In genomic region chr4:57055635-57056034, GRCm38 (mm10) we compare ENCODE assay signal across 23 mouse cellular contexts.
DNase-seq lines count a peak whose midpoint lies in the region; ATAC-seq lines count a peak whose summit lies in the region.
"Had no signal": no experiment of that assay in that cellular context is flagged by ENCODE, and none has a peak within 500 bp of the region (broad histone marks: within the 10 kb centered on the region; RNA-seq: fewer than 3 reads in every experiment).

No protein-coding gene starts in this region.

- H3K4me2 ChIP-seq in forebrain, embryonic 15.5 days (replicated peaks), result no peak overlapping the region
- H3K4me2 ChIP-seq in forebrain, embryonic 13.5 days, result no peak overlapping the region
- H3K4me2 ChIP-seq in midbrain, embryonic 15.5 days, result no peak overlapping the region
- no peak overlapping the region for H3K4me2 ChIP-seq in intestine, embryonic 16.5 days (ENCODE audit: low read depth, low read length)
- H3K4me2 ChIP-seq: heart, embryonic 15.5 days; neural tube, embryonic 15.5 days had no signal

- H3K27me3 ChIP-seq in forebrain, embryonic 15.5 days, result no peaks in the 10 kb centered on the region
- no peaks in the 10 kb centered on the region for H3K27me3 ChIP-seq in forebrain, embryonic 13.5 days
- H3K27me3 ChIP-seq in midbrain, embryonic 15.5 days (replicated peaks), result no peaks in the 10 kb centered on the region
- no peaks in the 10 kb centered on the region for H3K27me3 ChIP-seq in midbrain, embryonic 10.5 days (ENCODE audit: low read depth, poor library complexity, severe bottlenecking)
- no peaks in the 10 kb centered on the region for H3K27me3 ChIP-seq in intestine, embryonic 16.5 days (replicated peaks; ENCODE audit: control insufficient read depth, insufficient read depth, low read length)
- H3K27me3 ChIP-seq: heart, embryonic 15.5 days; neural tube, embryonic 15.5 days had no signal

- no peak overlapping the region for H3K4me3 ChIP-seq in forebrain, embryonic 15.5 days
- no peak overlapping the region for H3K4me3 ChIP-seq in forebrain, embryonic 13.5 days
- H3K4me3 ChIP-seq in midbrain, embryonic 15.5 days, result no peak overlapping the region
- no peak overlapping the region for H3K4me3 ChIP-seq in midbrain, embryonic 10.5 days
- H3K4me3 ChIP-seq in intestine, embryonic 16.5 days (ENCODE audit: low read length), result no peak overlapping the region
- H3K4me3 ChIP-seq: embryonic facial prominence, embryonic 10.5 days; erythroblast, embryonic 14.5 days; gastrocnemius, adult 2 months; heart, embryonic 15.5 days; layer of hippocampus, adult 2 months; left cerebral cortex, adult 2 months; neural tube, embryonic 15.5 days had no signal

- H3K36me3 ChIP-seq in forebrain, embryonic 15.5 days, result no peaks in the 10 kb centered on the region
- H3K36me3 ChIP-seq in forebrain, embryonic 13.5 days (ENCODE audit: poor library complexity, severe bottlenecking), result no peaks in the 10 kb centered on the region
- H3K36me3 ChIP-seq in midbrain, embryonic 15.5 days (replicated peaks), result no peaks in the 10 kb centered on the region
- no peaks in the 10 kb centered on the region for H3K36me3 ChIP-seq in midbrain, embryonic 10.5 days
- H3K36me3 ChIP-seq in intestine, embryonic 16.5 days (ENCODE audit: control insufficient read depth, insufficient read depth, low read length), result no peaks in the 10 kb centered on the region
- H3K36me3 ChIP-seq: embryonic facial prominence, embryonic 10.5 days; heart, embryonic 15.5 days had no signal

- peaks cover 7% of the 10 kb centered on the region for H3K4me1 ChIP-seq in forebrain, embryonic 15.5 days
- peaks cover 20% of the 10 kb centered on the region for H3K4me1 ChIP-seq in forebrain, embryonic 13.5 days
- H3K4me1 ChIP-seq in midbrain, embryonic 15.5 days, result peaks cover 13% of the 10 kb centered on the region; the same call in 1 of the 2 replicates
- peaks cover 12% of the 10 kb centered on the region; the same call in 1 of the 2 replicates for H3K4me1 ChIP-seq in midbrain, embryonic 10.5 days
- H3K4me1 ChIP-seq in intestine, embryonic 16.5 days (ENCODE audit: control insufficient read depth, insufficient read depth, low read length), result no peaks in the 10 kb centered on the region

- H3K9me3 ChIP-seq in forebrain, embryonic 15.5 days, result no peaks in the 10 kb centered on the region
- H3K9me3 ChIP-seq in forebrain, embryonic 13.5 days (replicated peaks), result no peaks in the 10 kb centered on the region
- H3K9me3 ChIP-seq in midbrain, embryonic 15.5 days, result no peaks in the 10 kb centered on the region
- no peaks in the 10 kb centered on the region for H3K9me3 ChIP-seq in midbrain, embryonic 10.5 days (replicated peaks)
- H3K9me3 ChIP-seq in intestine, embryonic 16.5 days (ENCODE audit: control insufficient read depth, low read length), result no peaks in the 10 kb centered on the region
- H3K9me3 ChIP-seq: embryonic facial prominence, embryonic 10.5 days; heart, embryonic 15.5 days; neural tube, embryonic 15.5 days had no signal

- ATAC-seq in forebrain, embryonic 15.5 days (replicated peaks), result peak; percentile 51; the same call in 1 of the 2 replicates
- no peak for ATAC-seq in forebrain, embryonic 13.5 days
- ATAC-seq in midbrain, embryonic 15.5 days (replicated peaks), result peak; percentile 29; the same call in 1 of the 2 replicates
- ATAC-seq in hematopoietic stem cell, adult 5-6 weeks (replicated peaks in 1 of 2; ENCODE audit: insufficient read depth in 1 of 2, low FRiP score in 2 of 2, low TSS enrichment in 1 of 2, low read depth in 1 of 2, poor library complexity in 2 of 2, severe bottlenecking in 2 of 2), result peak; percentile 60 to 61
- ATAC-seq in intestine, embryonic 16.5 days, result no peak
- ATAC-seq: forebrain, postnatal 0 days; Patski had no signal

- 71% methylated on average over 7 of the region's 7 CpGs for WGBS in forebrain, embryonic 15.5 days
- 80% methylated on average over 7 of the region's 7 CpGs for WGBS in forebrain, embryonic 13.5 days
- 66% methylated on average over 7 of the region's 7 CpGs for WGBS in midbrain, embryonic 15.5 days
- 84% methylated on average over 7 of the region's 7 CpGs for WGBS in midbrain, embryonic 10.5 days
- 72% methylated on average over 7 of the region's 7 CpGs for WGBS in intestine, embryonic 16.5 days

- H3K27ac ChIP-seq in forebrain, embryonic 15.5 days (replicated peaks), result no peak overlapping the region
- H3K27ac ChIP-seq in forebrain, embryonic 13.5 days, result no peak overlapping the region
- H3K27ac ChIP-seq in midbrain, embryonic 15.5 days, result no peak overlapping the region
- H3K27ac ChIP-seq in midbrain, embryonic 10.5 days (replicated peaks), result no peak overlapping the region; the same call in 1 of the 2 replicates
- no peak overlapping the region for H3K27ac ChIP-seq in intestine, embryonic 16.5 days (ENCODE audit: low read length)
- H3K27ac ChIP-seq: embryonic facial prominence, embryonic 10.5 days; gastrocnemius, adult 2 months; heart, embryonic 15.5 days; hindbrain, postnatal 0 days; layer of hippocampus, adult 2 months; left cerebral cortex, adult 2 months; neural tube, embryonic 15.5 days had no signal

- DNase-seq in midbrain, embryonic 10.5 days (ENCODE audit: low spot score), result no peak
- DNase-seq in naive thymus-derived CD4-positive, alpha-beta T cell, adult 2 months (ENCODE audit: low read depth), result peak; percentile 16
- no peak for DNase-seq in neural tube, embryonic 10.5 days (ENCODE audit: extremely low spot score, low spot score)
- DNase-seq: cerebellum, postnatal 14 days; forebrain, postnatal 0 days; gastrocnemius, adult 2 months; kidney, adult 9 months; lung, adult 2 months; lung, postnatal 4 days; spleen, adult 18-20 months had no signal

- no peak overlapping the region for H3K9ac ChIP-seq in forebrain, embryonic 15.5 days (replicated peaks)
- H3K9ac ChIP-seq in forebrain, embryonic 13.5 days, result no peak overlapping the region
- H3K9ac ChIP-seq in midbrain, embryonic 15.5 days, result no peak overlapping the region
- H3K9ac ChIP-seq in intestine, embryonic 16.5 days (ENCODE audit: low read depth, low read length), result no peak overlapping the region
- H3K9ac ChIP-seq: forebrain, postnatal 0 days; heart, embryonic 15.5 days; neural tube, embryonic 15.5 days had no signal

Comparison
In these comparisons a context has a peak if more than half of its experiments do, and no peak if none do; other contexts are left out.
1. ATAC-seq: peak in forebrain, embryonic 15.5 days (single experiment), midbrain, embryonic 15.5 days (single experiment) and hematopoietic stem cell, adult 5-6 weeks (2 of 2); none in forebrain, embryonic 13.5 days (single experiment) and intestine, embryonic 16.5 days (single experiment).